Mouse (Mus musculus) adipose tissue, adult 10 weeks (tissue): ENCODE data around the gene Zdhhc18. TPM values are rescaled to one million over a fixed set of nuclear protein-coding genes. Genes with fewer than 3 reads are reported as not detected.

ENCODE experiments used
- polyA plus RNA-seq: library from polyadenylated mRNA; stranded (reverse); fragments of 350-450 nt; fragmentation: Illumina TruSeq; extraction: RNeasy Lipid Tissue Mini Kit (QIAGEN cat#74804); gene quantifications from one replicate; pipeline ENCODE4 v1.2.3, GENCODE M21; 2014; ENCODE audit warnings: low read depth, low replicate concordance

Gene Zdhhc18
- polyA plus RNA-seq: 14.5 TPM

DNA sequence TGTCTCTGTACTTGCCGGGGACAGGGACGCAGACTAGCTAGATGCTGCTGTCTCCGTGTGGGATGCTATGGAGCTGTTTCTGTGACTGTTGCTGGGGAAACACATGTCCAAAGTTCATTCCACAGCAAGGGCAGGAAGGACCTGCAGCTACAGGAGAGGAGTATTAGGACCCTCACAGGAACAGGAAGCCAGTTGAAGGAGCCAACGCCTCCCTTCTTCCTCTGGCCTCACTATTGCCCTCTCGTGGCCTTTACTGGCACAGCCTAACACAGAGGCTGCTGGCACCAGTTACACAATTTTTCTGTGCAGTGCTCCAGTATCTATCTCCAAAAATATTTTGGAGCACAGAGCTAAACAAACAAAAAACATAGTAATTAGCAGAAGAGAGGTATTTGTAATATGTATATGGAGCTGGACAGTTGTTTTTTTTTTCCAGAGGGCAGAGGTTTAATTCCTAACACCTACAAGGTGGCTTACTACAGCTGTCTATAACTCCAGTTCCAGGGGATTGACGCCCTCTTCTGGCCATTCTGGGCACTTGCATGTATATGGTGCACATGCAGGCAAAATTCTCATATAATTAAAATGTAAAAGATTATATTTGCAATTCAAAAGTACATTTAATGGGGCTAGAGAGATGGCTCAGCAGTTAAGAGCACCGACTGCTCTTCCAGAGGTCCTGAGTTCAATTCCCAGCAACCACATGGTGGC, at the start of gene Zdhhc18:
TSS of gene Zdhhc18 (minus strand) at position 166 of the 711 bp plus-strand sequence.

GRCm38 (mm10) chr4:133671881-133672844, 22.2 kb upstream of the Zdhhc18 start, which contains the start of gene Pigv:
Gene Pigv (minus strand): TSS chr4:133672647.

GRCm38 (mm10) chr4:133601721-133602218, 48.2 kb downstream of the Zdhhc18 start, which contains the start of gene Sfn:
Gene Sfn (minus strand): TSS chr4:133602168.

GRCm38 (mm10) chr4:133584059-133584951, 65.6 kb downstream of the Zdhhc18 start, which contains the start of gene Gpn2:
Gene Gpn2 (plus strand): TSS chr4:133584362.

DNA sequence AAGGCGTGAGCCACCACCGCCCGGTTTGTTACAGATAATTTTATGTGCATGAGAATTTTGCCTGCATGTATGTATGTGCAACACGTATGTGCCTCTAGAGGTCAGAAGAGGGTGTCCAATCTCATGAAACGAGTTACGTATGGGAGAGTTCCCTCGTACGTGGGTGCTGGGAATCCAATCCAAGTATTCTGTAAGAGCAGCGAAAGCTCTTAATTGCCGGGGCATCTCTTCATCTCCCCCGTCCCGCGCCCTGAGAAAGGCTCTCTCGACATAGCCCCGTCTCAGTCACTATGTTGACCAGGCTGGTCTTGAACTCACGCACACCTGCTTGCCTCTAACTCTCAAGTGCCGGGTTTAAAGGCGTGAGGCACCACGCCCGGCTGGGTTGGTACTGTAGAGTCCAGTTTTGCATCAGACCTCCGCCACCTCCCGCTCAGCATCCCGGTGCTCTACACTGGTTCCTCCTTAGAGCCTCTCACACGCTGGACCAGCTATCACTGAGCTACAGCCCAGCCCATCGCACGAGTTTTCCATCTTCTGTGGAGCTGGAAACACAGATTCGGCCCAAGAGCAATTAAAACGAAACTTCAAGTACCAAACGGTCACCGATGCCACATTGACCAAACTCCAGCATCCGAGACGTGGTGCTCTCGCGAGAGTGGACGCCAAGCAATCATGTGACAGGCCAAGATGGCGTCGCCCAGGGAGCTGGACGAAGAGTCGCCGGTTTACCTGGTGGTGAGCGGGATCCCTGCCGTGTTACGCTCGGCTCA, 75.7 kb downstream of the Zdhhc18 start, which contains the start of gene Gpatch3:
TSS of gene Gpatch3 (plus strand) at position 676 of the 773 bp plus-strand sequence.

Other genes starting within 250 kb of the Zdhhc18 start
- gene Tent5b, start 170.0 kb downstream of the Zdhhc18 start, polyA plus RNA-seq: 4.6 TPM
- 8.3 TPM for gene Trnp1, start 151.6 kb downstream of the Zdhhc18 start, polyA plus RNA-seq
- gene Kdf1, start 131.2 kb downstream of the Zdhhc18 start, polyA plus RNA-seq: 23.6 TPM
- 106 TPM for gene Nudc, start 104.2 kb downstream of the Zdhhc18 start, polyA plus RNA-seq
- 0.29 TPM for gene Nr0b2, start 96.8 kb downstream of the Zdhhc18 start, polyA plus RNA-seq
- gene Gpatch3, start 75.4 kb downstream of the Zdhhc18 start, polyA plus RNA-seq: 4.5 TPM
- gene Gpn2, start 65.8 kb downstream of the Zdhhc18 start, polyA plus RNA-seq: 14.8 TPM
- gene Sfn, start 48.0 kb downstream of the Zdhhc18 start, polyA plus RNA-seq: 24.1 TPM
- gene Pigv, start 22.5 kb upstream of the Zdhhc18 start, polyA plus RNA-seq: 14.6 TPM
- gene Arid1a, start 106.6 kb upstream of the Zdhhc18 start, polyA plus RNA-seq: 31.7 TPM
- gene Rps6ka1, start 237.6 kb upstream of the Zdhhc18 start, polyA plus RNA-seq: 12.1 TPM